Mouse (Mus musculus) forebrain, embryonic 11.5 days (tissue): ENCODE results near the gene Cript. TPM values are rescaled to one million over a fixed set of nuclear protein-coding genes. Genes with fewer than 3 reads are reported as not detected.
"Not testable (repeated sequence)": the region's sequence is repeated elsewhere in the genome, so short reads cannot be mapped to it uniquely, and the experiment has no call there.

Source experiments
- ATAC-seq: fragments of 200-750 bp; cut with Nextera tagmentation; replicated peaks from 2 replicates; pipeline ENCODE4 v1.8.0; 2017; ENCODE audit warnings: moderate TSS enrichment; ENCODE audit not compliant: low FRiP score
- DNase-seq: peaks from one replicate; pipeline ENCODE4 v3.0.0-alpha.2; 2017; ENCODE audit warnings: low spot score
- H3K27ac ChIP-seq: fragments of 300-500 bp; sonication (generic); 2 replicates; pipeline ENCODE4 v1.5.1; 2014; ENCODE audit warnings: low read depth, low read length
- H3K27me3 ChIP-seq: fragments of 300-500 bp; sonication (generic); 2 replicates; pipeline ENCODE4 v1.6.1; 2014; ENCODE audit warnings: mild to moderate bottlenecking, low read length, mixed read lengths; ENCODE audit not compliant: control insufficient read depth, insufficient read depth
- H3K36me3 ChIP-seq: fragments of 300-500 bp; sonication (generic); 2 replicates; pipeline ENCODE4 v1.6.1; 2014; ENCODE audit warnings: mild to moderate bottlenecking, low read length, moderate library complexity, mixed read lengths; ENCODE audit not compliant: control insufficient read depth, insufficient read depth
- H3K4me1 ChIP-seq: fragments of 300-500 bp; sonication (generic); replicated peaks from 2 replicates; pipeline ENCODE4 v1.6.1; 2014; ENCODE audit warnings: low read length, mixed read lengths; ENCODE audit not compliant: control insufficient read depth, insufficient read depth
- H3K4me2 ChIP-seq: fragments of 300-500 bp; sonication (generic); 2 replicates; pipeline ENCODE4 v1.6.1; 2014; ENCODE audit warnings: low read depth, mild to moderate bottlenecking, low read length, moderate library complexity, mixed read lengths; ENCODE audit not compliant: severe bottlenecking
- H3K4me3 ChIP-seq: fragments of 300-500 bp; sonication (generic); 2 replicates; pipeline ENCODE4 v1.5.1; 2014; ENCODE audit warnings: low read depth, low read length
- H3K9ac ChIP-seq: fragments of 300-500 bp; sonication (generic); 2 replicates; pipeline ENCODE4 v1.6.1; 2014; ENCODE audit warnings: low read length
- H3K9me3 ChIP-seq: fragments of 300-500 bp; sonication (generic); 2 replicates; pipeline ENCODE4 v1.6.1; 2016; ENCODE audit warnings: low read length, mixed read lengths; ENCODE audit not compliant: control insufficient read depth
- WGBS: fragments of 180-500 bp; shearing (Covaris S2); extraction: QIAGEN DNeasy Blood & Tissue Kit; methylation state at CpG from one replicate; pipeline ENCODE4 v1.1.7; 2014; 5-methylcytosine and 5-hydroxymethylcytosine counted together
- polyA plus RNA-seq: library from polyadenylated mRNA; unstranded; fragments of >200 nt; fragmentation: Nextera tagmentation; extraction: Ambion mirVana; gene quantifications from 2 replicates; pipeline ENCODE4 v1.2.1, GENCODE M21; 2014

Cript gene
- polyA plus RNA-seq, 1 experiment from 2014 or later = 169 TPM

DNA sequence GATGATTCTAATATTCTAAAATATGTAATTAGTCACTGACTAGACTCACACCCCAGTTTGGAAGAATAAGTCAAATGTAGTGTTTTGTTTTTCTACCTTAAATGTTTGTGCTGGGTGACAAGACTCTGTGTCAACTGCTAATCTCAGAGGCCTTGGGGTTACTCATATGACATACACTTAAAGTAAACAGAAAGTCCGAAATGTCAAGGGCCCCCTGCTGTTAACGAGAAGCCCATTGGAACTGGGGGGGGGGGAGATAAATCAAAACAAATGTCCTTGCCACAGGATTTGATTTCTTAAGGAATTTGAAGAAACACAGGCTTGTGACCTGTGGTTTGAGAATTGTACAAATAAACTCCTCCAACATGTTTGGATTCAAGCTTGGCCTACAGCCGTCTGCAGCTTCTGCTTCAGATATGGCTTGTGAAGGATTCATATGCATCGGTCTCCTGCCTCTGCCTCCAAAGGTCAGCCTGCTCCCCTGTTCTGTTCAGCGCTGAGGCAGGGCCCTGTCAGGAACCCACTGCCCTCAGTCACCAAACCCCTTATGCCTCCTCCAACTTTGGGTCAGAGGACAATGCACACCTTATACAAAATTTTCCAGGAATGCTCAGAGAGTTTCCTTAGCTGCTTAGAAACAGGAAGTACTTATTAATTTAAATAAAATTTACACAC is 47.6 kb downstream of the Cript start:
- Histone ChIP-seq H3K36me3 (no peaks in the 10 kb centered on the region), H3K9me3 (no peaks in the 10 kb centered on the region)
- 76% methylated on average over 5 of the region's 5 CpGs for WGBS

DNA sequence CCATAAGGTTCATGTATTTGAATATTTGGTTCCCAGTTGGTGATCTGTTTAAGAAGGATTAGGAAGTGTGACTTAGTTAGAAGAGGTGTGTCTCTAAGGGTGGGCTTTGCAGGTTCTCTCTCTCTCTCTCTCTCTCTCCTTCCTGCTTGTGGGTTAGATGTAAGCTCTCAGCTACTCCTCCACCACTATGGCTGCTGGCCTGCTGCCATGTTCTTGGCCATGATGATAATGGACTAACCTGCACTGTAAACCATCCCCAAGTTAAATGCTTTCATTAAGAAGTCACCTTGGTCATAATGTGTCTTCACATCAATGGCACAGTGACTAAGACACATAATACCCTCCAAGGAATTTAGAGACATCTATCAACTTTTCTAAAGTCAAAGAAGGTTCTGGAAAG is 48.1 kb downstream of the Cript start:
- Histone ChIP-seq H3K36me3 (no peaks in the 10 kb centered on the region), H3K4me1 (no peaks in the 10 kb centered on the region), H3K4me2 (no peak overlapping the region), H3K27me3 (no peaks in the 10 kb centered on the region), H3K9ac (no peak overlapping the region), H3K27ac (no peak overlapping the region), H3K4me3 (no peak overlapping the region), H3K9me3 (no peaks in the 10 kb centered on the region)
- no peak for ATAC-seq
- no peak for DNase-seq

More for the DNA sequence above, 47.6 kb downstream of the Cript start:
- Histone ChIP-seq H3K27me3 (no peaks in the 10 kb centered on the region), H3K4me3 (no peak overlapping the region), H3K27ac (no peak overlapping the region), H3K4me1 (no peaks in the 10 kb centered on the region), H3K9ac (no peak overlapping the region), H3K4me2 (no peak overlapping the region)
- ATAC-seq (no peak), DNase-seq (no peak)

DNA sequence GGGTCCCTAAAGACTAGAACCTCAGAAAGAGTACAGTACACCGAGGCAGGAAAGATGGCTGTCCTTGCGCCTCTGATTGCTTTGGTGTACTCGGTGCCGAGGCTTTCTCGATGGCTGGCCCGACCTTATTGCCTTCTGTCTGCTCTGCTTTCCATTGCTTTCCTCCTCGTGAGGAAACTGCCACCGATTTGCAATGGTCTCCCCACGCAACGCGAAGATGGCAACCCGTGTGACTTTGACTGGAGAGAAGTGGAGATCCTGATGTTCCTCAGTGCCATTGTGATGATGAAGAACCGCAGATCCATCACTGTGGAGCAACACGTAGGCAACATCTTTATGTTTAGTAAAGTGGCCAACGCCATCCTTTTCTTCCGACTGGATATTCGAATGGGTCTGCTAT is 52.9 kb downstream of the Cript start:
- 96% methylated on average over 17 of the region's 17 CpGs for WGBS
- not testable (repeated sequence) for H3K27ac ChIP-seq, DNase-seq, ATAC-seq, H3K4me1 ChIP-seq, H3K4me3 ChIP-seq, H3K36me3 ChIP-seq, H3K9ac ChIP-seq, H3K4me2 ChIP-seq, H3K27me3 ChIP-seq, H3K9me3 ChIP-seq

DNA sequence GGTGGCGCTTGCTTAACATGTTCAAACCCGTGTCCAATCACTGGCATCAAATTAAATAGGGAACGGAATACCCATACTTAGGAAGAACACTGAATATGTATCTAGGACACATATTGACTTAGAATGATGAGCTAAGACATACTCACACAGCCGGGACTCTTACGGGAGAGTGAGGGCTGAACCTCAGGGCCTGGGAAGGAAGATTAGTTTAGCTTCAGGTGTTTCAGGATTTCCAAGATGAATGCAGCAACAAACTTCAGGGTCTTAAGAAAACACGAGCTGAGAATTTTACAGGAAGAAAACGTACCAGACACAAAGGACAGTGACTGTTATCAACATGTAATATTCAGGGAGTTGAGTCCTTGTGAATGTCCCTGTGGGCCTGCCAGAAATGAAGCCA is 55.4 kb downstream of the Cript start:
- no peak overlapping the region for H3K9ac ChIP-seq
- DNase-seq (no peak), ATAC-seq (no peak)
- no peaks in the 10 kb centered on the region for H3K36me3 ChIP-seq
- no peaks in the 10 kb centered on the region for H3K27me3 ChIP-seq
- no peak overlapping the region for H3K4me2 ChIP-seq
- no peak overlapping the region for H3K27ac ChIP-seq
- no peaks in the 10 kb centered on the region for H3K9me3 ChIP-seq
- 92% methylated on average over 7 of the region's 7 CpGs for WGBS
- no peak overlapping the region for H3K4me3 ChIP-seq
- no peaks in the 10 kb centered on the region for H3K4me1 ChIP-seq

DNA sequence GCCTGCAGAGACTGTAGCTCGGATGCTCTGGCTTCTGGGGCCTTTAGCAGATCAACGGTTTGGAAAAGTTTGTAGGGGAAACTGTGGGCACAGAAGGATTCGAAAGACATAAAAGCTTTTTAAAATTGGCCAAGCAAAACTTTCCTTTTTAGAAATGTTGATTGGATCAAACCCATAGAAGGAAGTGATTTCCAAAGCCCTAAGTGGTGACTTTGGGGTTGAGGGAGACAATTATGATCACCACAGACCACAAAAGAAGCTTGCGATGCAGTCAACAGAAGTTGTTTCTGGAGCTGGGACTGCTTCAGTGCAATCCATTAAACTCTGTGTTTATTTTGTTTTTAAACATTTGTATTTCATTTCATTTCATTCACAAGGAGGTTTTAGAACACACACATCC is 57.2 kb downstream of the Cript start:
- no peaks in the 10 kb centered on the region for H3K4me1 ChIP-seq
- no peaks in the 10 kb centered on the region for H3K36me3 ChIP-seq
- WGBS = 90% methylated on average over 4 of the region's 4 CpGs
- no peaks in the 10 kb centered on the region for H3K9me3 ChIP-seq
- no peak overlapping the region for H3K9ac ChIP-seq
- no peak overlapping the region for H3K4me2 ChIP-seq
- no peaks in the 10 kb centered on the region for H3K27me3 ChIP-seq
- H3K4me3 ChIP-seq = no peak overlapping the region
- no peak overlapping the region for H3K27ac ChIP-seq
- no peak for DNase-seq
- ATAC-seq = no peak

DNA sequence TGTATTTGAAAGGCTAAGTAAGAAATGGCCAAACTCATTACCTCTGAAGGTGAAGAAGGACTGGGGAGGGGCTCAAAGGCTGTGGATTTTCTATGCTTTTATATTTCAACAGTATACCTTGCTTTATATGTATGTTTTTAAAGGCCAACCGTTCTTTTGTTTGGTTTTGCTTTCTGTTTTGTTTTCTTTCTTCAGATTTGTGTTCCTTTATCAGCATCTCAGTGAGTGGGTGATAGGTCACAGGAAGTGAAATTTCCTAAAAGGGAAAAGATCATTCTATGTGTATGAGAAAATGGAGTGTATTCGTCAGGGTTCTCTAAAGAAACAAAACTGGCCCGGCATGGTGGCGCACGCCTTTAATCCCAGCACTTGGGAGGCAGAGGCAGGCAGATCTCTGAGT is 58.3 kb downstream of the Cript start:
- H3K9ac ChIP-seq = no peak overlapping the region
- no peaks in the 10 kb centered on the region for H3K9me3 ChIP-seq
- H3K27ac ChIP-seq = no peak overlapping the region
- no peaks in the 10 kb centered on the region for H3K36me3 ChIP-seq
- no peaks in the 10 kb centered on the region for H3K4me1 ChIP-seq
- no peaks in the 10 kb centered on the region for H3K27me3 ChIP-seq
- 96% methylated on average over 5 of the region's 5 CpGs for WGBS
- no peak overlapping the region for H3K4me2 ChIP-seq
- no peak for DNase-seq
- no peak overlapping the region for H3K4me3 ChIP-seq
- ATAC-seq = no peak

Other genes with a start within 250 kb of the Cript start
- gene Tmem247, start 108.2 kb upstream of the Cript start, polyA plus RNA-seq = not detected in 2 replicates
- not detected in 2 replicates for gene Atp6v1e2, start 77.7 kb upstream of the Cript start, polyA plus RNA-seq
- 11.5 TPM in 2 replicates for gene Rhoq, start 62.5 kb upstream of the Cript start, polyA plus RNA-seq
- gene Pigf, start 144 bp upstream of the Cript start, polyA plus RNA-seq = 38.6 and 43.8 TPM in 2 replicates
- 10.5 and 11.0 TPM in 2 replicates for gene Socs5, start 82.1 kb downstream of the Cript start, polyA plus RNA-seq
- 65.6 and 66.7 TPM in 2 replicates for gene Mcfd2, start 240.4 kb downstream of the Cript start, polyA plus RNA-seq